Mouse (Mus musculus) heart, embryonic 15.5 days (tissue): ENCODE data around the gene Uba3. TPM values are rescaled to one million over a fixed set of nuclear protein-coding genes. Genes with fewer than 3 reads are reported as not detected.

Source experiments
- ATAC-seq: fragments of 200-750 bp; cut with Nextera tagmentation; replicated peaks from 2 replicates; pipeline ENCODE4 v1.8.0; 2017; ENCODE audit warnings: low read depth, moderate TSS enrichment; ENCODE audit not compliant: insufficient number of reproducible peaks, insufficient read depth, low FRiP score
- H3K27ac ChIP-seq: fragments of 300-500 bp; sonication (generic); 2 replicates; pipeline ENCODE4 v1.5.1; 2015; ENCODE audit warnings: mild to moderate bottlenecking, inconsistent platforms
- H3K27me3 ChIP-seq: fragments of 300-500 bp; sonication (generic); 2 replicates; pipeline ENCODE4 v1.6.1; 2015; ENCODE audit warnings: inconsistent platforms
- H3K36me3 ChIP-seq: fragments of 300-500 bp; sonication (generic); 2 replicates; pipeline ENCODE4 v1.6.1; 2015; ENCODE audit warnings: mild to moderate bottlenecking, inconsistent platforms
- H3K4me1 ChIP-seq: fragments of 300-500 bp; sonication (generic); replicated peaks from 2 replicates; pipeline ENCODE4 v1.6.1; 2015; ENCODE audit warnings: inconsistent platforms
- H3K4me2 ChIP-seq: fragments of 300-500 bp; sonication (generic); 2 replicates; pipeline ENCODE4 v1.6.1; 2015; ENCODE audit warnings: inconsistent platforms, mild to moderate bottlenecking, moderate library complexity
- H3K4me3 ChIP-seq: fragments of 300-500 bp; sonication (generic); 2 replicates; pipeline ENCODE4 v1.5.1; 2015; ENCODE audit warnings: mild to moderate bottlenecking, inconsistent platforms
- H3K9ac ChIP-seq: fragments of 300-500 bp; sonication (generic); 2 replicates; pipeline ENCODE4 v1.6.1; 2015; ENCODE audit warnings: mild to moderate bottlenecking, inconsistent platforms
- H3K9me3 ChIP-seq: fragments of 300-500 bp; sonication (generic); replicated peaks from 2 replicates; pipeline ENCODE4 v1.6.1; 2016; ENCODE audit warnings: inconsistent platforms
- whole genome bisulfite sequencing: fragments of 180-500 bp; shearing (Covaris S2); methylation state at CpG from one replicate; pipeline ENCODE4 v1.1.7; 2015; ENCODE audit warnings: mixed read lengths; 5-methylcytosine and 5-hydroxymethylcytosine counted together
- polyA plus RNA-seq: library from polyadenylated mRNA; unstranded; fragments of >200 nt; fragmentation: Nextera tagmentation; extraction: Ambion mirVana; gene quantifications from 2 replicates; pipeline ENCODE4 v1.2.1, GENCODE M21; 2015

Uba3 gene
- polyA plus RNA-seq, 1 experiment from 2014 or later: 66.2 TPM

DNA sequence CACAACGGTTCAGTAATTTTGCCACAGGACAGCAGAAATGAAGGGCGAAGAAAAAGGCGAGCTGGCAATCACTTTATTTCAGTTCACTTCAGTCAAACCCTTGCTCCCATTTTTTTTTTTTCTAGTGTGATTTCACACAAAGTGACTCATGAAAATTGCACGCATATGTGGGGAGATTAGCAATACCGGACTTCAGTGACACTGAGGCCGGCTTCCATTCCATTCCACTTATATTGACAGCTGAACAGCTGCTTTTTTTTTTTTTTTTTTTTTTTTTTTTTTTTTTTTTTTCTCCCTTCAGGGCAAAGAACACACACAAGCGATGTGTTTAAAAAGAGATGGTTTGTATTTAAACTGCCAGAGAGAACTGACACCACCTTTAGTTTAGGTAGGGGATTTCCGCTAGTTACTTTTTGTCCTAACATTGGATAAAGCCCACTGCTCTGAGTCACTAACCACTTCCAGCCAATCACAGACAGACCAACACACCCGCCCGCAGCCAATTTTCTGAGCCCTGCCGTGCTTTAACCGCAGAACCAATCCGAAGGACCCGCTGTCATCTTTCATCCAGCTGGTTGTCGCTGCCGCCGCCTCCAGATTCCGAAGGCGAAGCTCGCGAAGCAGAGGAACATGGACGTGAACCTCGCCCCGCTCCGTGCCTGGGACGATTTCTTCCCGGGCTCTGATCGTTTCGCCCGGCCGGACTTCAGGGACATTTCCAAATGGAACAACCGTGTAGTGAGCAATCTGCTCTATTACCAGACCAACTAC is 4.9 kb upstream of the Uba3 start, which contains the start of gene Arl6ip5:
Gene Arl6ip5 (plus strand): TSS at position 499 of the 771 bp plus-strand sequence.
- peak; percentile 48; the same call in 1 of the 2 replicates for ATAC-seq
- Histone ChIP-seq H3K9ac (peak within 1 kb of the TSS; percentile 78), H3K4me1 (peaks cover 30% of the 10 kb centered on the region), H3K9me3 (no peaks in the 10 kb centered on the region), H3K4me2 (peak within 1 kb of the TSS; percentile 81), H3K27me3 (no peaks in the 10 kb centered on the region), H3K4me3 (peak within 1 kb of the TSS; percentile 73), H3K27ac (peak within 1 kb of the TSS; percentile 82), H3K36me3 (0 out of 2 replicates have a peak, but pooled peaks cover 9% of the 10 kb centered on the region)
- WGBS: 8% methylated on average over 32 of the region's 32 CpGs

DNA sequence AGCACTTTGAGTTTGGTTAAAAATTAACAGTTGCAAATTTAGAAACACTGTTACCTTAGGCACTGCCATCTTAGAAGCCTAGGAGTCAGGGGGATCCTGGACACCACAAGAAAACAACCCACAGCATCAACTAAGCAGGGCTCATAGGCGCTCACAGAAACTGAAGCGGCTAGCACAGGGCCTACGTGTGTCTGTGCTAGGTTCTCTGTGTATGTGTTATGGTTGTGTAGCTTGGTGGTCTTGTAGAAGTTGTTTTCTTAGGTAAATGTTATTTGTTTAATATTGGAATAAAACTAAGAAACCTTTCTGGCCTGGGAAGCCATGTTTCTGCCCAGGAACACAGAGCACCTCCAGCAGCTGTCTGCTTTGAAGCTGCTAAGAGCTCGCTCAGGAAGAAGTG is 4.3 kb upstream of the Uba3 start:
- H3K4me2 ChIP-seq: peak overlapping the region; percentile 81; the same call in 1 of the 2 replicates
- no peak overlapping the region for H3K4me3 ChIP-seq
- no peaks in the 10 kb centered on the region for H3K9me3 ChIP-seq
- H3K9ac ChIP-seq: no peak overlapping the region
- H3K27me3 ChIP-seq: no peaks in the 10 kb centered on the region
- peaks cover 30% of the 10 kb centered on the region for H3K4me1 ChIP-seq
- H3K36me3 ChIP-seq: 0 out of 2 replicates have a peak, but pooled peaks cover 3% of the 10 kb centered on the region
- peak overlapping the region; percentile 25; the same call in 1 of the 2 replicates for H3K27ac ChIP-seq
- no peak for ATAC-seq
- 82% methylated on average over 4 of the region's 4 CpGs for WGBS

DNA sequence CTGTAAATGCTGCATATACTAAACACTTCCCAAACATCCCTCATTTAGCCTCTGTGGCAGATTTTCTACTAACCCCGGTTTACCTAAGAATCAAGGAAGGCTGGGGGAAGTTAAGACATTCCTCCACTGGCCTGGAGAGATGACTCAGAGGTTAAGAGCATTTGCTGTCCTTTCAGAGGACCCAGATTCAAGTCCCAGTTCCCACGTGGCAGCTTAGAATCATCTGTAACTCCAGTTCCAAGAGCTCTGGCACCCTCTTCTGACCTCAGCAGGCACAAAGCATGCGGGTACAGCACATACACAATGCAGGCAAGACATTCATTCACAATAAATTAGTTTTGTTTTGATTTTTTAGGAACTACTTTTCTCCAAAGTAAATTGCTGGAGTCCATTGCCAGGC is 3.8 kb upstream of the Uba3 start:
- WGBS: 54% methylated on average over 3 of the region's 3 CpGs
- Histone ChIP-seq H3K9me3 (no peaks in the 10 kb centered on the region), H3K9ac (no peak overlapping the region), H3K4me2 (no peak overlapping the region), H3K27me3 (no peaks in the 10 kb centered on the region), H3K4me3 (no peak overlapping the region), H3K4me1 (peaks cover 35% of the 10 kb centered on the region), H3K27ac (no peak overlapping the region), H3K36me3 (no peaks in the 10 kb centered on the region)
- ATAC-seq: no peak

DNA sequence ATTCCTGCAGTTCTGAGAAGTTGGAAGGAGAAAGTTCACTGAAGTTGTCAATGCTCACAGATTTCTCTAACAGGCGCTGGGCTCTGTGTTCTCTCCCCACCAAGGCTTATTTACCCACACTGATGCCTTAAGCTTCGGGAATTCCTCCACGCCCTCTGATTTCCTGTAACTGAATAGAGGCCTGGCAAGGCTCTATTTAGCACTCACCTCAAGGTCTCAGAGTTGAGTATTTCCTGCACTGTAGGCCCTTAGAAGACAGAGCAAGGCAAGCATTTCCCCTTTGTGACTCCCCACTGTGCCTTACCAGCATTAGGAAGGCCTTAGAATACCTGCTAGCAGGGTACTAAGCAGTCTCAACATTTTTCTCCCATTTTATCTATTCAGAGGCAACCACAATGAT is 3.0 kb upstream of the Uba3 start:
- peaks cover 34% of the 10 kb centered on the region for H3K4me1 ChIP-seq
- no peak overlapping the region for H3K9ac ChIP-seq
- no peak overlapping the region for H3K4me3 ChIP-seq
- H3K27me3 ChIP-seq: no peaks in the 10 kb centered on the region
- no peak overlapping the region for H3K4me2 ChIP-seq
- H3K9me3 ChIP-seq: no peaks in the 10 kb centered on the region
- no peak overlapping the region; the same call in 1 of the 2 replicates for H3K27ac ChIP-seq
- H3K36me3 ChIP-seq: no peaks in the 10 kb centered on the region
- 40% methylated on average over 3 of the region's 3 CpGs for WGBS
- no peak for ATAC-seq

DNA sequence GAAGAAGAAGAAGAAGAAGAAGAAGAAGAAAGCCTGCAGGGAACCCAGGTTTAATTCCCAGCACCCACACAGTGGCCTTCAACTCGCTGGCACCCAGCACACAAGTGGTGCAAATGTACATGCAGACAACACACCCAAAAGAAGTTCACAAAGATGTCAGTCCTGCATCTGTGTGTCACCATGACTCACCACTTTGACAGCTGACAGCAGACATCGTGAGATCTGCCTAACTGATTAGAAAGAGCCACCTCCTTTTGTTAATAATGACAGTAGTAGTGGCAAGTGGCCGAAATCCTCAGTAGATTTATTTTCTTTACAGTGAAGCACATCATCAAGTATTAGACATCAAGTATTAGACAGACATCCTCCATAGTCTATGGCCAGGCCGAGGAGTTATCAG is 1.6 kb upstream of the Uba3 start:
- Histone ChIP-seq H3K27me3 (no peaks in the 10 kb centered on the region), H3K4me3 (no peak overlapping the region), H3K4me2 (no peak overlapping the region), H3K4me1 (peaks cover 24% of the 10 kb centered on the region), H3K9me3 (no peaks in the 10 kb centered on the region), H3K9ac (no peak overlapping the region), H3K27ac (no peak overlapping the region), H3K36me3 (no peaks in the 10 kb centered on the region)
- ATAC-seq: no peak
- WGBS: 72% methylated on average over 4 of the region's 4 CpGs

DNA sequence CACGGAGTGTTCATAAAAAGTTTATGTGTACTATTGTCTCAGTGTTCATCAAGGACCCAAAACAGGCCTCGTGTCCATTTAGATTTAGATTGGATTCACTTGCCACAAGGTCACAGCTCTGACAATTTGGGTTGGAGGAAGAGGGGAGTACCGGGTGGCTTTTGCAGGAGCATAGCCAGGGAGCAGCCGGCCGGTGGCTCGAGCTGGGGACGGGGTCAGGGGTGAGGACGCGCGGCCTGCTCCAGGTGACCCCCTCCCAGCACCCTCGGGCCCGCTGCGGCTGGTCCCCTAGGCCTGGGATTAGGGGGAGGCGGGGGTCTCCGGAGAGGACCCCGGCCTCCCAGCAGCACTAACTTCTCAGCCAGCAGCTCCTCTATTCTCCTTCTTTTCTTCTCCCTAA is 495 bp downstream of the Uba3 start:
- H3K9me3 ChIP-seq: no peaks in the 10 kb centered on the region
- peak overlapping the region; percentile 99 for H3K9ac ChIP-seq
- WGBS: under 1% methylated on average over 16 of the region's 16 CpGs
- no peaks in the 10 kb centered on the region for H3K27me3 ChIP-seq
- peak overlapping the region; percentile 82 for H3K27ac ChIP-seq
- peak; percentile 50 for ATAC-seq
- 0 out of 2 replicates have a peak, but pooled peaks cover 8% of the 10 kb centered on the region for H3K36me3 ChIP-seq
- peaks cover 12% of the 10 kb centered on the region for H3K4me1 ChIP-seq
- peak overlapping the region; percentile 94 for H3K4me3 ChIP-seq
- H3K4me2 ChIP-seq: peak overlapping the region; percentile 70

DNA sequence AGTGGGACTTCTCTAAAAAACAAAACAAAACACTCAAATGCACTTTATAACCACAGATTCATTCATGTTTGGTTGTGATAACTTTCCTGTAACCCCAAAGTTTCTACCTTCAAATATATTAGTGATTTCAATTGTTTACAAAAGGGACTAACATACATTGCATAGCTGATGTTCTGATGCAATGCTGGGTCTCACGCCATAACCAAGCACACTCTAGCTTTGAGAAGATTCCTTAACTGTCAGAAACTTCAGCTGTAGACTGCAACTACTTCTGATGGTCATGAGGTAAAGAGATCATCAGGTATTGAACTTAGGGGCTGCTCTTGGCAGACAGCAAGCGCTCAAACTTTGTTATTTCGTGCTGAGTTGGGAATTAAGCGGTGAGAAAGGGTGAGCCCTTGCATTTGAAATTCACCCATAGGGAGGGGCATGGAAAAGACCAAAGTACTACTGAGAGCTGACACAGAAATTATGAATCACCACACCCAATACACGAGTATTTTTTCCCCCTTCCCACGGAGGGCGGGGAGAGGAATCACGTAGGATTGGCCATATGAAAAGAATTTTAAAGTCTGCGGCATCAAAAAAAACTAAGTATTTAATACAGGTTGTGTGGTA is 1.1 kb downstream of the Uba3 start:
- peak overlapping the region; percentile 70 for H3K4me2 ChIP-seq
- H3K4me3 ChIP-seq: peak overlapping the region; percentile 94
- H3K27me3 ChIP-seq: no peaks in the 10 kb centered on the region
- peaks cover 11% of the 10 kb centered on the region for H3K4me1 ChIP-seq
- no peaks in the 10 kb centered on the region for H3K9me3 ChIP-seq
- H3K36me3 ChIP-seq: 0 out of 2 replicates have a peak, but pooled peaks cover 8% of the 10 kb centered on the region
- no peak for ATAC-seq
- H3K9ac ChIP-seq: peak overlapping the region; percentile 99
- 18% methylated on average over 9 of the region's 9 CpGs for WGBS
- no peak overlapping the region for H3K27ac ChIP-seq

DNA sequence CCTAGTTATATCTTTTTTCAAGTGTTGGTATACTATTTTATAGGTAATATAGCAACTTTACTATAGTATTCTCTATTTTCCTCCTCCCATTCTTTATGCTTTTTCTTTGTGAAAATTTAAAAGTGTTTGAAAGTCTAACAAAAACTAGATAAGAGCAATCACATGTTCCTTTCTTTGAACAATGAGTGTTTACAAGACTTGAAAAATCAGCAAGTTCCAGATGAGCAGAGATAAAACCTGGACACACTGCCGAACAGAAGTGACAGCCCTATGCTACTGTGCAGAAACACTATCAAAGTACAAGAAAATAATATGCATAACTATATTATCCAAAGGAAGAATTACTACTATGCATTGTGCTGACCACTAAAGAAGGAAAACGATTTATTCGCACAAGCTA is 3.0 kb downstream of the Uba3 start:
- no peak for ATAC-seq
- H3K4me2 ChIP-seq: no peak overlapping the region

DNA sequence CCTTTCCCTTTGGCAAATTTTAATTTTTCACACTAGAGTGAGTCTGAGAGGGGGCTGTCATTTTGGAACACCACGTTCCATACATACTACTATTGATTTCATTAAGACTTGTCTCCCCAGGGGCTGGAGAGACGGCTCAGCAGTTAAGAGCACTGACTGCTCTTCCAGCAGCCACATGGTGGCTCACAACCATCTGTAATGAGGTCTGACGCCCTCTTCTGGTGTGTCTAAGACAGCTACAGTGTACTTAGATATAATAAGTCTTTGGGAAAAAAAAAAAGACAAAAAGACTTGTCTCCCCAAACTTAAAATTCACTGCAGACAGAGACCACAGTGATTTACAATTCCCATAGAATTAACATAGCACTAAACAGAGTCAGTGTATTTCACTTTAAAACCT is 5.0 kb downstream of the Uba3 start:
- Histone ChIP-seq H3K9ac (no peak overlapping the region), H3K9me3 (no peaks in the 10 kb centered on the region), H3K4me2 (no peak overlapping the region), H3K36me3 (peaks cover 36% of the 10 kb centered on the region), H3K4me3 (no peak overlapping the region), H3K27me3 (no peaks in the 10 kb centered on the region), H3K27ac (no peak overlapping the region), H3K4me1 (peaks cover 11% of the 10 kb centered on the region)
- no peak for ATAC-seq
- WGBS: 71% methylated on average over 3 of the region's 3 CpGs

More for the DNA sequence above, 3.0 kb downstream of the Uba3 start:
- Histone ChIP-seq H3K9me3 (no peaks in the 10 kb centered on the region), H3K4me1 (peaks cover 11% of the 10 kb centered on the region), H3K27me3 (no peaks in the 10 kb centered on the region), H3K27ac (no peak overlapping the region), H3K36me3 (peaks cover 16% of the 10 kb centered on the region), H3K4me3 (no peak overlapping the region), H3K9ac (no peak overlapping the region)
- WGBS: 82% methylated on average over 3 of the region's 3 CpGs

DNA sequence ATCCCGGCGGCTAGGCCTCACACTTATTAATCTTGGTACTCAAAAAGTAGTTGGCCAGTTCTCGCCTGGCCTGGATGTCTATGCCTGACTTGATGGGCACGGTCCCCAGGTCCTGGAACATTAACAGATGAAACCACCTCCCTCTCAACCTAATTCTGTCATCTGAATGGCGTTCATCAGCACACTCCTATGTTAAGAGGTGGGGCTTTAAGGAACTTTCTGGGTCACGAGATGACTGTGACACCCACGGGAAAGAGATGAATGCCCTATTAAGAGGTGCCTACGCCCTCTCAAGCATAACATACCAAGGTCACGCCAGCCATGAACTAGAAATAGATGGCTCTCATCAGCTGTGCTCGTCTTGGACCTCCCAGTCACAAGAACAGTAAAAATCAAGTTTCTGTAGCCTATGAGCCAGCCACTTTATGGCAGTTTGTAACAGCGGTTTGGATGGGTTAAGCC is 26.0 kb downstream of the Uba3 start:
- peak overlapping the region; percentile 98 for H3K4me3 ChIP-seq
- peak overlapping the region; percentile 96 for H3K27ac ChIP-seq
- peaks cover 26% of the 10 kb centered on the region for H3K4me1 ChIP-seq
- peak overlapping the region; percentile 78 for H3K4me2 ChIP-seq
- WGBS: 4% methylated on average over 11 of the region's 11 CpGs
- peaks cover 20% of the 10 kb centered on the region for H3K36me3 ChIP-seq
- ATAC-seq: peak; percentile 40
- H3K9me3 ChIP-seq: no peaks in the 10 kb centered on the region
- peak overlapping the region; percentile 98 for H3K9ac ChIP-seq
- no peaks in the 10 kb centered on the region for H3K27me3 ChIP-seq

DNA sequence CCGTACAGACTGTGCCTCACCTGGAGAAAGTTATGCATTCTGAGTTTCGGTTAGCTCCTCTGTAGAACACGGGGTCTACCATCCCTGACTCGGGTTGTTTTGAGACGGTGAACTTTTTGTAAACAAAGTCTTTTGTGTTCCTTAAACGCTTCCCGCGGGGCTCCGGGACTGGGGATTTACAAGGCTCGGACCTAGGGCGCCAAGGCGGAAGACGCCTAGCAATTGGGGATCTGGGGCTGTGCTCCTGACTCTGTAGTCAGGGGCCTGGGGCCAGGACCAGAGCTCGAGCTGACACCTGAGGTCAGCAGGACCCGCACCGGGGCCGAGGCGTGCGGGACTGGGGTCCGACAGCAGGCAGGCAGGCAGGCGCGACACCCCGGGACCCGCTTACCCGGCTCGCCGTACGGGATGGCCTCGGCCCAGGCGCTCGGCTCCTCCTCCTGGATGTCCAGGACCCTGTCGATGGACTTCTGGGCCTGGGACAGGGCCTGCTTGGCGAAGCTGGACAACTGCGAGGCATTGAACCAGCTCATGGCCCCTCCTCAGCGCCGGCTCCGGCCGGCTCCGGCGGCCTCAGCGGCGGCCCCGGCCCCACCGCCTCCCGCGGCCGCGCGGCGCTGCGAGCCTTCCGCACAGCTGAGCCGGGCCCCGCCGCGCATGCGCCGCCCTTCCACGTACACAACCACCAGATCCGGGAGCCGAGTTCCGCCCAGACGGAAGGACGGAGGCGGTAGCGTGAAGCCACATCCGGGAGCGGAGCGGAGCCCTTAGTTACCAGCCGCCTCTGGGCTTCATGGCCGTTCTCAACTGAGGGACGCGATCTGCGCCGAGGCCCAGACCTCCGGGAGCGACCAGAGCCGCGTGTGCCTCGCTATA is 26.7 kb downstream of the Uba3 start, which contains the start of gene Tmf1:
Gene Tmf1 (minus strand): TSS at position 632 of the 876 bp plus-strand sequence.
- under 1% methylated on average over 80 of the region's 80 CpGs for WGBS

More for the DNA sequence above, 26.7 kb downstream of the Uba3 start, which contains the start of gene Tmf1:
- Histone ChIP-seq H3K4me3 (peak within 1 kb of the TSS; percentile 98), H3K9me3 (no peaks in the 10 kb centered on the region), H3K4me2 (peak within 1 kb of the TSS; percentile 78), H3K4me1 (peaks cover 26% of the 10 kb centered on the region), H3K36me3 (peaks cover 16% of the 10 kb centered on the region), H3K27me3 (no peaks in the 10 kb centered on the region), H3K27ac (peak within 1 kb of the TSS; percentile 96), H3K9ac (peak within 1 kb of the TSS; percentile 98)
- peak; percentile 98 for ATAC-seq
